Mouse (Mus musculus) MEL (cell line): Measurements from ENCODE around the gene Fkbp5. TPM values are rescaled to one million over a fixed set of nuclear protein-coding genes. Genes with fewer than 3 reads are reported as not detected.
A peak's percentile ranks its signal among the peaks of the same experiment; 100 is the strongest.

Experiments
- DNase-seq: peaks from one replicate; pipeline ENCODE4 v3.0.0; 2011; ENCODE audit warnings: low read depth, low spot score
- H3K27ac ChIP-seq: 2 replicates; pipeline ENCODE4 v1.5.1; 2012; ENCODE audit warnings: low read depth, mild to moderate bottlenecking, control low read depth, low read length, moderate library complexity; ENCODE audit not compliant: control insufficient read depth
- H3K27me3 ChIP-seq, 2 experiments: fragments of 150-350 bp in 1 of 2; sonication (generic) in 1 of 2; 2 replicates each; pipeline ENCODE4 v1.6.1; 2012; ENCODE audit warnings: low read length in 2 of 2, mild to moderate bottlenecking in 2 of 2, improper control_type of control experiment in 1 of 2, moderate library complexity in 1 of 2; ENCODE audit not compliant: insufficient read depth in 2 of 2, control insufficient read depth in 1 of 2
- H3K36me3 ChIP-seq, 2 experiments: 2 replicates each; pipeline ENCODE4 v1.6.1; 2012 to 2014; ENCODE audit warnings: low read length in 2 of 2, improper control_type of control experiment in 1 of 2, inconsistent platforms in 1 of 2, mild to moderate bottlenecking in 1 of 2; ENCODE audit not compliant: insufficient read depth in 2 of 2, control insufficient read depth in 1 of 2
- H3K4me1 ChIP-seq, 2 experiments: fragments of 150-350 bp in 1 of 2; sonication (generic) in 1 of 2; 2 replicates each; pipeline ENCODE4 v1.6.1; 2012; ENCODE audit warnings: low read length in 2 of 2, improper control_type of control experiment in 1 of 2, mild to moderate bottlenecking in 1 of 2; ENCODE audit not compliant: insufficient read depth in 2 of 2, control insufficient read depth in 1 of 2
- H3K4me3 ChIP-seq, 2 experiments: fragments of 150-350 bp in 1 of 2; sonication (generic) in 1 of 2; 2 replicates each; pipeline ENCODE4 v1.5.1; 2012; ENCODE audit warnings: low read depth in 2 of 2, low read length in 2 of 2, mild to moderate bottlenecking in 2 of 2, moderate library complexity in 2 of 2, control low read depth in 1 of 2, improper control_type of control experiment in 1 of 2; ENCODE audit not compliant: control insufficient read depth in 1 of 2, insufficient read depth in 1 of 2
- H3K79me2 ChIP-seq: 2 replicates; pipeline ENCODE4 v1.6.1; 2012; ENCODE audit warnings: mild to moderate bottlenecking, low read length, moderate library complexity; ENCODE audit not compliant: control insufficient read depth, poor library complexity, insufficient read depth
- H3K9ac ChIP-seq: 2 replicates; pipeline ENCODE4 v1.6.1; 2012; ENCODE audit warnings: low read depth, mild to moderate bottlenecking, control low read depth, low read length, moderate library complexity; ENCODE audit not compliant: control insufficient read depth, poor library complexity, severe bottlenecking
- H3K9me3 ChIP-seq: fragments of 150-350 bp; sonication (generic); replicated peaks from 2 replicates; pipeline ENCODE4 v1.6.1; 2012; ENCODE audit warnings: mild to moderate bottlenecking, low read length, improper control_type of control experiment, moderate library complexity; ENCODE audit not compliant: insufficient read depth
- BHLHE40 ChIP-seq: IDR thresholded peaks from 2 replicates; pipeline ENCODE4 v1.6.1; 2012; ENCODE audit warnings: low read depth, mild to moderate bottlenecking, inconsistent platforms, low read length, improper control_type of control experiment, borderline replicate concordance
- CHD2 ChIP-seq: IDR thresholded peaks from 2 replicates; pipeline ENCODE4 v1.6.1; 2011; ENCODE audit warnings: low read length, improper control_type of control experiment
- ELF1 ChIP-seq: IDR thresholded peaks from 2 replicates; pipeline ENCODE4 v1.6.1; 2014; ENCODE audit warnings: low read depth, mild to moderate bottlenecking, inconsistent platforms, low read length, improper control_type of control experiment, moderate library complexity
- EP300 ChIP-seq, 2 experiments: IDR thresholded peaks; 2 replicates each; pipeline ENCODE4 v1.6.1; 2011; ENCODE audit warnings: improper control_type of control experiment in 2 of 2, low read length in 2 of 2, low read depth in 1 of 2, mild to moderate bottlenecking in 1 of 2
- ETS1 ChIP-seq: IDR thresholded peaks from 2 replicates; pipeline ENCODE4 v1.6.1; 2012; ENCODE audit warnings: low read depth, mild to moderate bottlenecking, inconsistent platforms, low read length, improper control_type of control experiment, moderate library complexity
- GATA1 ChIP-seq: IDR thresholded peaks from 2 replicates; pipeline ENCODE4 v1.6.1; 2011; ENCODE audit warnings: low read depth, low read length, improper control_type of control experiment
- HCFC1 ChIP-seq: IDR thresholded peaks from 2 replicates; pipeline ENCODE4 v1.6.1; 2012; ENCODE audit warnings: low read depth, mild to moderate bottlenecking, inconsistent platforms, low read length, improper control_type of control experiment, moderate library complexity
- JUND ChIP-seq: IDR thresholded peaks from 2 replicates; pipeline ENCODE4 v1.6.1; 2011; ENCODE audit warnings: low read depth, mild to moderate bottlenecking, improper control_type of control experiment, low read length
- KAT2A ChIP-seq: conservative IDR thresholded peaks from 2 replicates; pipeline ENCODE4 v1.6.1; 2012; ENCODE audit warnings: low read depth, low read length, improper control_type of control experiment, inconsistent platforms
- MAZ ChIP-seq: IDR thresholded peaks from 2 replicates; pipeline ENCODE4 v1.6.1; 2012; ENCODE audit warnings: low read depth, mild to moderate bottlenecking, inconsistent platforms, low read length, improper control_type of control experiment
- MXI1 ChIP-seq: IDR thresholded peaks from 2 replicates; pipeline ENCODE4 v1.6.1; 2011; ENCODE audit warnings: mild to moderate bottlenecking, low read depth, low read length, improper control_type of control experiment
- NELFE ChIP-seq: IDR thresholded peaks from 2 replicates; pipeline ENCODE4 v1.6.1; 2011; ENCODE audit warnings: low read depth, low read length, improper control_type of control experiment
- NRF1 ChIP-seq: IDR thresholded peaks from 2 replicates; pipeline ENCODE4 v1.6.1; 2014; ENCODE audit warnings: low read depth, mild to moderate bottlenecking, inconsistent platforms, low read length, improper control_type of control experiment, moderate library complexity; ENCODE audit not compliant: poor library complexity, insufficient read depth, severe bottlenecking
- POLR2A ChIP-seq, 2 experiments: IDR thresholded peaks; 2 replicates each; pipeline ENCODE4 v1.6.1; 2011 to 2012; ENCODE audit warnings: low read length in 2 of 2, mild to moderate bottlenecking in 2 of 2, control low read depth in 1 of 2, improper control_type of control experiment in 1 of 2, low read depth in 1 of 2, moderate library complexity in 1 of 2; ENCODE audit not compliant: control insufficient read depth in 1 of 2, insufficient read depth in 1 of 2, poor library complexity in 1 of 2
- POLR2AphosphoS2 ChIP-seq: IDR thresholded peaks from 2 replicates; pipeline ENCODE4 v1.6.1; 2011; ENCODE audit warnings: low read length, improper control_type of control experiment
- POLR2AphosphoS5 ChIP-seq: IDR thresholded peaks from 2 replicates; pipeline ENCODE4 v1.6.1; 2012; ENCODE audit warnings: low read depth, borderline replicate concordance, mild to moderate bottlenecking, inconsistent platforms, low read length, moderate library complexity, mixed read lengths
- RAD21 ChIP-seq: IDR thresholded peaks from 2 replicates; pipeline ENCODE4 v1.6.1; 2011; ENCODE audit warnings: mild to moderate bottlenecking, low read depth, low read length, improper control_type of control experiment
- TBP ChIP-seq: IDR thresholded peaks from 2 replicates; pipeline ENCODE4 v1.8.0; 2011; ENCODE audit warnings: low read depth, low read length, improper control_type of control experiment
- TCF12 ChIP-seq: IDR thresholded peaks from 2 replicates; pipeline ENCODE4 v1.6.1; 2014; ENCODE audit warnings: low read depth, mild to moderate bottlenecking, inconsistent platforms, low read length, improper control_type of control experiment, moderate library complexity
- ZMIZ1 ChIP-seq: IDR thresholded peaks from 2 replicates; pipeline ENCODE4 v1.6.1; 2012; ENCODE audit warnings: low read depth, mild to moderate bottlenecking, inconsistent platforms, low read length, improper control_type of control experiment, moderate library complexity
- polyA plus RNA-seq, 2 experiments: library from polyadenylated mRNA; stranded (reverse) in 1 of 2; unstranded in 1 of 2; fragments of >175 nt in 1 of 2; fragments of >200 nt in 1 of 2; gene quantifications; 2 replicates each; pipeline versions ENCODE4 v1.2.1 to v1.2.4; 2012; ENCODE audit warnings: low replicate concordance in 2 of 2, low read depth in 1 of 2; ENCODE audit not compliant: insufficient read length in 2 of 2, insufficient read depth in 1 of 2, missing spikeins in 1 of 2
- total RNA-seq: library from RNA; depleted of rRNA; stranded (reverse); fragments of 300-350 nt; gene quantifications from 2 replicates; pipeline ENCODE4 v1.2.3, GENCODE M21; 2012

The Fkbp5 gene
- total and polyA plus RNA-seq, 3 experiments = 16.6 to 184 (median 44.3) TPM

GRCm38 (mm10) chr17:28523355-28524008, 6.2 kb upstream of the Fkbp5 start (continued):
- TF ChIP-seq NRF1 (no peak), GATA1 (peak; percentile 30; the same call in 1 of the 2 replicates), HCFC1 (peak; percentile 50; the same call in 1 of the 2 replicates), RAD21 (no peak)

DNA sequence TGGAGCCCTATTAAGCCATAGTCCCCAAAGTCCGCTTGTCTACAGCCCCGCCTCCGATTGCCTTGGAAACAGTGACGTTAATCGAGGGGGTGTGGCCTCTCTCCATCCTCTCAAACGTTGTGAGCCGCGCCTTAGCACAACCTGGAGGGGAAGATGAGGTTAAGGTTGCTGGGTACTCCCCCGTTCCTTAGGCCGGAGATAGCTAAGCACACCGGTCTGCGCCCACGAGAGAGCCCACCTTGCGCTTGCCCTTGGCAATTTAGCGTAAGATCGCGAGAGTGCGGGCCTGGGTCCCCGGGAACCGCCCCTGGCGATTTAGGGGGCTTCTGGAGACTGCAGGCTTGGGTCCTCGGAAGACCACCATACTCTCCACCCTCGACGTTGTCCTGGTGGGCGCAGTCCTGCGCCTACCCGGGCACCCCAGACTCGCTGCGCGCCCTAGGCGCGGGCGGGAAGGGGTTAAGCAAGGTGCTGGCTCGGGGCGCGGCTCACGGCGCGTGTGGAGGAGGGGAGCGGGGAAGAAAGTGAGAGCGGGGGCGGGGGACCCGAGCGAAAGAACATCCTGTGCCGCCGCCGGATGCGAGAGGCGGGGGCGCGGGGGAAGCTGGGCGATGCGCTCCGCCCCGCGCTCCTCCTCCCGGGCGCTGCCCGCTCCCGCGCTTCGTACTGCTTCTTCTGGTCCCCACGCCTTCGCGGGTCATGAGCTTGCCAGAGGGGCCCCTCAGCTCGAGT, 5.5 kb upstream of the Fkbp5 start:
- DNase-seq = peak; percentile 94
- H3K79me2 ChIP-seq = peaks cover 5% of the 10 kb centered on the region; the same call in 1 of the 2 replicates
- H3K9ac ChIP-seq = peak overlapping the region; percentile 94
- H3K27ac ChIP-seq = peak overlapping the region; percentile 93
- peaks cover 0 to 25% of the 10 kb centered on the region in 2 experiments; a peak in 2 of 4 replicates for H3K36me3 ChIP-seq
- no peaks in the 10 kb centered on the region for H3K9me3 ChIP-seq
- TF ChIP-seq BHLHE40 (peak; percentile 59; the same call in 1 of the 2 replicates), MXI1 (peak; percentile 74), POLR2A (IDR thresholded peaks at IDR 0.05; ENCODE audit: control insufficient read depth in 1 of 2, insufficient read depth in 1 of 2, low read depth in 1 of 2, low read length in 2 of 2, poor library complexity in 1 of 2) (peak in 1 of 2 experiments; percentile 66; a peak in 2 of 4 replicates), ZMIZ1 (peak; percentile 72; the same call in 1 of the 2 replicates), POLR2AphosphoS2 (peak; percentile 60; the same call in 1 of the 2 replicates), TCF12 (peak; percentile 38; the same call in 1 of the 2 replicates), HCFC1 (peak; percentile 71), EP300 (IDR thresholded peaks at IDR 0.05; ENCODE audit: low read depth in 1 of 2, low read length in 2 of 2) (peak in 1 of 2 experiments; percentile 69; a peak in 2 of 4 replicates), TBP (peak; percentile 76; the same call in 1 of the 2 replicates), KAT2A (no peak), ELF1 (no peak), ETS1 (peak; percentile 55), MAZ (peak; percentile 90; the same call in 1 of the 2 replicates), NELFE (peak; percentile 67), CHD2 (peak; percentile 66; the same call in 1 of the 2 replicates), POLR2AphosphoS5 (no peak), JUND (no peak)
- peak overlapping the region; percentile 61 to 63 for H3K4me3 ChIP-seq
- no peaks in the 10 kb centered on the region for H3K27me3 ChIP-seq
- peaks cover 8 to 34% of the 10 kb centered on the region in 2 experiments; a peak in 3 of 4 replicates for H3K4me1 ChIP-seq
